In genomic region chr8:6582732-6583131, GRCm38 (mm10) we compare ENCODE assay signal across 20 mouse cellular contexts.
DNase-seq lines count a peak whose midpoint lies in the region; ATAC-seq lines count a peak whose summit lies in the region.
"Had no signal": no experiment of that assay in that cellular context is flagged by ENCODE, and none has a peak within 500 bp of the region (broad histone marks: within the 10 kb centered on the region; RNA-seq: fewer than 3 reads in every experiment).

No protein-coding gene starts in this region.

- ATAC-seq in megakaryocyte-erythroid progenitor cell, adult 5-6 weeks (replicated peaks; ENCODE audit: low FRiP score, low TSS enrichment, poor library complexity, severe bottlenecking): no peak
- ATAC-seq: activated CD4-positive, CD25-positive, alpha-beta regulatory T cell, adult 4 months; CD4-positive, CD25-positive, alpha-beta regulatory T cell, adult 4 months; Patski had no signal

- peak; percentile 47 for DNase-seq in Muller cell, postnatal 12 days (ENCODE audit: inconsistent ontology term)
- peak; percentile 98 for DNase-seq in fat pad, adult 2 months (ENCODE audit: extremely low read depth, low read depth, low spot score)
- peak; percentile 98 for DNase-seq in gonadal fat pad, adult 2 months (ENCODE audit: low read depth)
- DNase-seq in adrenal gland, postnatal 14 days: no peak
- DNase-seq in layer of hippocampus, postnatal 25 days (ENCODE audit: extremely low spot score in 1 of 2, low spot score in 1 of 2): no peak
- DNase-seq: adrenal gland, adult 2 months; adrenal gland, adult 8-10 months; adrenal gland, postnatal 10 days; adrenal gland, postnatal 25 days; adrenal gland, postnatal 36 days; B cell, adult 2 months; cerebellum, adult 11 months; cerebellum, adult 11-12 months; cerebellum, adult 18-20 months; cerebellum, adult 2 months; cerebellum, adult 8-10 months had no signal

Comparison
In these comparisons a context has a peak if more than half of its experiments do, and no peak if none do; other contexts are left out.
1. DNase-seq: peak in Muller cell, postnatal 12 days (single experiment), fat pad, adult 2 months (single experiment) and gonadal fat pad, adult 2 months (single experiment); none in adrenal gland, postnatal 14 days (single experiment) and layer of hippocampus, postnatal 25 days (0 of 2).